Mouse (Mus musculus) retina, adult 2 months (tissue): ENCODE measurements around the gene Agpat4.

Experiments used
- DNase-seq: peaks from one replicate; pipeline ENCODE4 v3.0.0-alpha.2; 2012; ENCODE audit warnings: low read depth, low spot score

Gene Agpat4

DNA sequence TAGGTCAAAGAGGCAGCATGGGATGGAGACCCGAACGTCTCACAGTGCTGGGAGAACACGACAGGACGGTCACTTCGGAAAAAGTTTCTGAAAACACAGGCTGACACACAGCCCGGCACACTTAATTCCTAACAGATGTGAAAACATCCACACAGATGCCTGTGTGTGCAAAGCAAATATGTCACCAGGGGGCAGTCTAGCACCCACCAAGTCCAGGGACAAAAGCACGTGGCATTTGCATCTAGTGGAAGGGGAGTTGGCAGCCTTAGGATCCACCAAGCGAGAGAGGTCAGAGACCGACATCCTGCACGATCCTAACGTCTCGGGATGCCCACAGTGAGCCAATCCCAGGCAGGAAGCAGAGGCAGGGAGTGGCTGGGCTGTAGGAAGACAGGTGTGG lies 108.0 kb downstream of the Agpat4 start:
- DNase-seq = no peak

GRCm38 (mm10) chr17:12228001-12228400 lies 109.5 kb downstream of the Agpat4 start:
- DNase-seq = no peak

DNA sequence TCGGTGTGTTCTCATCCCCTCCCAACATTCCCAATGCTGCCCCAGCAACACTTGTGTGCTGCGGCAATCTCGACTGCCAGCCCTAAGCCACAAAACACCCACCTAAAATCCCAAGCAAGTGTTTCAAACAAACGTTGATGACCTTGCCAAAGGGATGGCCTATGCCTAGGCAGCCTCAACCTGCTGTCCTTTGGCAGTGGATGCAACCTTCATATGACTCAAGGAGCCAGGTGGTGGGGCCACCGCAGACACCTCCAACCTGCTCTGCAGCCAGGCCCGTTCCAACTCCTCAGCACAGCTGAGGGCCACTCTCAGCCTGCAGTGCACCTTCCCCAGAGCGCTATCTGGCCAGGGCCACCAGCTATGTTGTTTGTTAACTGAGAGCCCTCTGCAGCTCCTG lies 110.0 kb downstream of the Agpat4 start:
- DNase-seq = no peak

GRCm38 (mm10) chr17:12229756-12230155 lies 111.3 kb downstream of the Agpat4 start:
- DNase-seq = no peak

GRCm38 (mm10) chr17:12230167-12230566 lies 111.7 kb downstream of the Agpat4 start:
- DNase-seq = no peak

DNA sequence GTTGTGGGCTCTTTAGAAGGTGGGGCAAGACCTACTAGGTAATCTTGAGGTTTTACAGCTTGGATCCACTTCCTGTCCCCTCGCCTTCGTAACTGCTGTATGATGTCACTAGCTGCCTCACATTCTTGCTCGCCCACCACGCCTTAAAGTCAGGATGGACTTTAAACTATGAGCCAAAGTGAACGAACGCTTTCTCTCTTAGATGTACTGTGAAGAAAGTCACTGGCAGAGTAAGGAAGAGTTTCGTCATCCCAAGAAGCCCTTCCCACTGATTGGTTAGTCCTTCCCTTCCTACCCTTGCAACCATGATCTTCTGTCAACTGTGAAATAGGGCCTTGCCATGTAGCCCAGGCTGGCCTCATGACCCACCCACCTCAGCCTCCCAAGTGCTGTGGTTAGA lies 112.6 kb downstream of the Agpat4 start:
- no peak for DNase-seq

DNA sequence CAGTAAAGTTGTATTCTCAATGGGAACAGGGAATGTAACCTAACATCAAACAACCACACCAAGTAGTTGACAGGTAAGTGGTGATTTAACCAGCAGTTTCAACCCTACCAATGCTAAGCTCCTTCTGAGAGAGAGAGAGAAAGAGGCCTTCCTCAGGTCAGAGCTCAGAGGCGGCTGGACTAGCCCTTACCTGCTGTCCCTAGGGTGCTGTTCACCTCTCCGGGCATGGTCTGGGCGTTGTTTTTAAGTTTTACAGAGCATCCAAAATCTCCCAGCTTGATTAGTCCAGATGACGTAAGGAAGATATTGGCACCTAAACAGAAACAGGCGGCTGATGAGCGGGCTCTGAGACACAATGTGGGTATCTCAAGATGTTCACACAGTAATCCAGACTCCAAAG lies 114.2 kb downstream of the Agpat4 start:
- DNase-seq = no peak

GRCm38 (mm10) chr17:12240701-12241100 lies 122.2 kb downstream of the Agpat4 start:
- DNase-seq = no peak

DNA sequence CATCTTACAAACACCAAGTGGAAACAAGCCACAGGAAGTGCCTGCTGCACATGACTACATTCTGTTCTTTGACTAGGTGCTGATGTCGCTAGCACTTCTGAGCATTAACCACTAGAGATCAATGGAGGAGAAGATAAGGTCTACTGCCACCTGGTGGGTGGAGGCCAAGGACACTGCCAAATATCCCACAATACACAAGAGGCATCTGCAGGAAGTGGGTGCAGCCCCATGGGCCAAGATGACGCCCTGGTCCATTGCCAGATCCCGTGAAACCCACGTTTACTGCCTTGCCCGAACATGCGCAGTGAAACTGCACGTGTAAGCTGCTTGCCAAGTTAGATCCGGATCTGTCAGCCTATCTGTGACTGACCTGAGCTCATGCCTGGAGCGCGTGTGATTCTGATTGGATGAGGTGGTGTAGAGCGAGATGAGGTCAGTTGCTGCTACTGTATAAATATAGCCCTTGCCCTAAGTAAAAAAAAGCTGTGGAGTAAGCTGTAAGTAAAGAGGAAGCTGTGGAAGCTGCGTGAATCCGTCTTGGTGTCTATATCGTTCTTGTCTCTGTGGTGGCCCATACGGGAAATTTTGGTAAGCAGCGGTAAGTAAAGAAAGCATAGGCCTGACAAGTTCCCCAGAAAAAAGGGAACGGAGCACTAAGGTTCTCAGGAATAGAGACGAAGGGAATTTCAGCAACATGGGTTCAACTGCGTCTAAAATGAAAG lies 131.4 kb downstream of the Agpat4 start:
- no peak for DNase-seq

DNA sequence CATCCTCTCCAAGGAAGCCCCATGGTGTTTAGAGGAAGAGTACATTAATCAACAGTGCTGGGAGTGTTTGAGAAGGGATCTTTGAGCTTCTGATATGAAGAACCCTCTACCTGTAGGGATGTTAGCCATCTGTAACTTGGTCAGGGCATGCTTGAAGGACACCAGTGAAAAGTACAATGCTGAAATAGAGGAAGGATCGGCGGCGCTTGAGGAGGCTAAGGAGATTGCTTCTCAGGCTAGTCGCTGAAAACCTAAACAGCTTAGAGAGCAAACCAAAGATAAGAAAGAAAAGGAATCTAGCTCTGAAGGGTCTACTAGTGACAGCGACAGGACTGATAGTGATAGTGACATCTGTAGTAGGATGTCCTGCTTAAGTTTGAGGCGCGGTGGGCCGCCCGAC lies 132.1 kb downstream of the Agpat4 start:
- DNase-seq = no peak

DNA sequence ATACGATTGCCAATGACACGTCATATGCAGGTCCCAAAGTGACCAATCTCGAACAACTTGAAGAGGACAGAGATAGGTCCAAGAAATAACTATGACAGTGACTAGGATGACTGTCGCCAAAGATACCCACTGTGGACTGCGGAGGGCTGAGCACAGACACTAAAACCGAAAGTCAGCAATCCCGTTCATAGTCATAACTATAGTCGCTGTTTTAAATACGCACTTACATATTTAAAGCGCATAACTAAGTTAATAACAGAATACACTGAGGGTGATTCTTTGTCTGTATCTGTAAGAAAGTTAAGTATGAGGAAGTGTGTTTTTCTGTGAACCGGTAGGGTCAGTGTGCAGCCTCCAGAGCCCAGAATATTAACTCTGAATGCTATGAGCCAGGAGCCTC lies 137.6 kb downstream of the Agpat4 start:
- DNase-seq = no peak

GRCm38 (mm10) chr17:12258517-12258916 lies 140.0 kb downstream of the Agpat4 start:
- DNase-seq = no peak

DNA sequence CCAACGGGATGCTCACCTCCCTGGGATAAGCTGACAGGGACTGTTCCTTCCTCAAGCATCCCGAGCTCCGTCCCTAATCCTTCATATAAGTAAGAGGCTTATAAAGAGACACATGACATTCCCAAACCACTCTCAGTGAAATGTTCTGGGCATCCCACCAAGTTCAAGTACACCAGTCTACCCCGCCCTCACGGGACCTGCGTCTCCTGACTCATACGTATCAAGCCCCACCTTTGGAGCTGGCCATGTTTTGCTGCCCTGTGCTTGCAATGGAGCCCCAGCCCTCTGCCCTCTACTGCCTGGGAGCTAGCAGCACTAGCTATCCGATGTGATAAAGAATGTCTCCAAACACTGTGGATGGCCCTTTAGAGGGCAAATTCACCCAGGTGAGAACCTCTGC lies 141.5 kb downstream of the Agpat4 start:
- no peak for DNase-seq

DNA sequence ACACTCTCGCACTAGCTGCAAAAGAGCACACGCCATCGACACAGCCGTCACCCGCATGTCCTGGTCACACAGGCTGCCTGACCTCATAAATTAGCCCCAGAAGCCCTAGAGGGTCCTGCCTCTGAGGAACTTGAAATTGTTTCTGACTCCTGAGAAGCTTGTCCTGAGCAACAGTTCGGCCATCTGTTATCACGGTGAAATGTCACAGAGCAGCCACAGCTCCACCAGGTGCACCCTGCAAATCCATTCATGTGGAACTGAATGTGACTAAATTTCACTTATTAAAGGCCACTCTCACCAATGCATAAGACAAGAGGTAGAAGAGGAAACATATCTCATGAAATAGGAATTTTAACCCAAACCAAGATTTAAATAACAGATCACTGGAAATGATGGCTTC lies 142.9 kb downstream of the Agpat4 start:
- DNase-seq = no peak

DNA sequence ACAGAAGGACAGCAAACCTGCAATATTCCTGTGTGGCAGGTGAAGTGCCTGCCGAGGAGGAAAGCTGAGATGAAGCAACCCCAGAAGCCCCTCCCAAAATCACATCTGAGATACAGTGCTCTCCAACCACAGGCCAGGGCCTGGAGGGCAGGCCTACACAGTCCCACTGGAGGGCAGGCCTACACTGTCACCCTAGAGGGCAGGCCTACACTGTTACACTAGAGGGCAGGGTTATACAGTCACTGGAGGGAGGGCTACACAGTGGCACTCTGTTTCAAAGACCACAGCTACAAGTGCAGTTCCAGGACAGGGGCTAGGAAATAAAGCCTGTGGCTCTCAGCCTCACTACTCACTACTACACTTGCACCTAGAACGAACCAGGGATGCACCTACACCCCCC lies 143.4 kb downstream of the Agpat4 start:
- DNase-seq = no peak

DNA sequence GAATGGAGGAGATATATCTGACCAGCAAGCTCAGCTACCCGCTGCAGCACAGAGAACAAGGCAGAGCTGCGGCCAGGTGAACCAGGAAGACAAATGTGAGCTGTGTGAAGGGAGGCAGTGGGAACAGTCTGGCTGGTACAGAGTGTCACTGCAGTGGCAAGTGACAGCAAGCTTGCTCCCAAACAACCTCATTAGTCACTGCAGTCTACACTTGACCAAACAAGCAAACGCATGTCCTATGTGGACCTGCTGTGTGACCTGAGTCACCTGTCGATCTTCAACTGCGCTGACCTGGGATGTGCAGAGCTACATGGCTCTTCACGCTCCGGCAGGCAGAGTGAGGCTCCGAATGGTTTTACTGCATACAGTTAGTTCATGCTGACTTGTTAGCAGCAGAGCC lies 144.3 kb downstream of the Agpat4 start:
- no peak for DNase-seq

GRCm38 (mm10) chr17:12263787-12264186 lies 145.3 kb downstream of the Agpat4 start:
- no peak for DNase-seq

DNA sequence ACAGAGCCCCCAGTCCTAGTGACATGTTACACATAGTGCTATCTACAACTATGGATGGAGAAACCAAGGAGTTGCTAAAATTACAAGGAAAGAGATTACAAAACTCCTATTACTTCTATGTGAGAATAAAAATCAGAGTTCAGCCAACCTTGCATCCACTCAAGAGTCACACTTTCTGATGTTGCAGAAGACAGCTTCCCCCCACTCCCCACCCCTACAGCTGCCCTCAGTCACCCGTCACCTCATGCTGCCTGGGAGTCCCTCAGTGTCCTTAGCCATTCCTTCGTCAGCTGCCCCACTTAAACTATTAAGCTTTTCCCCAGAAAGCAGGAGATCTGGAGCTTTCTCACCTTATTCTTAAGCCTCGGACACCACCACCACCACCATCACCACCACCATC lies 145.8 kb downstream of the Agpat4 start:
- DNase-seq = no peak

DNA sequence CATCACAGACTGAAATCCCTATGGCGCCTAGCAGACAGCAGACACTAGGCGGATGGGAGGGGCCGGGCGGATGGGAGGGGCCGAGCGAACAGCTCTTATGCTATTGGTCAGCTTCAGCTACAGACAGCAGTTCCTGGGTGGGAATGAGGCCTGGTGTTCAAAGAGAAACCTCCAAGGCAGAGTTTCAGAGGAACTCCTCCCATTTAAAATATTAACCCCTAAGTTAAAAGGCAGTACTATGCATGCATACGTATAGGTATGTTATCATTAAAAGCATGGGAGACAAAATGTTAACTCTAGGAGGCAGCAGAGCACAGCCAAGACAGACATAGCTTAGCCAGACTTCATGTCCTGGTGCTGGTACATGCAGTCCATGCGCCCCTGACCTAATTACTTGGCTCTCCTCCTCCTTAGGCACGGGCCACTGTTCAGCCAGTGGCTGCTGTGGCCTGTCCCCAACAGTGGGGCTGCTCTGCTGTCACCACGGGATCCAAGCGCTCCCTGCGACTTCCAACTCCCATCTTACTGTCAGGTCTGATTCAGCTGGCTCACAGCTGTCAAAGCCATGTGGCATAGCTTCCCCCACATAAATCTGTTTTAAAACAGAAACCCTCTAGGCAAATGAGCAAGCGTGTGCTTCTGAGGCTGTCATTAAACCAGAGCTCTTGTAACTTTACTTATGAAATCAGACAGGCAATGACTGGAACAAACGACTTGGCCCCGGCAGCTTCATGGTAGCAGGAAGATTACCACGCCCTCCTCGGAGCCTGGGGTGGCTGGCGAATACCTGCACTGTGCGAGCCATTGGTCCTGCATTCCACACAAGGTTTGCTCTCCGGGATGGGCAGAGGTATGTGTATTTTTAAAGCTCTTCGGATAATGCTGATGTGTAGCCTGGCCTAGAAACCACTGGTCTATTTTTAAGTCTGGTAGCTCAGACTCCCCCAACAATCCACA lies 147.7 kb downstream of the Agpat4 start:
- DNase-seq = no peak

- DNase-seq = no peak
Observed at GRCm38 (mm10) chr17:12268091-12268490, 149.6 kb downstream of the Agpat4 start.

- no peak for DNase-seq
Observed at GRCm38 (mm10) chr17:12268538-12268937, 150.0 kb downstream of the Agpat4 start.
